Mouse (Mus musculus) liver, embryonic 11.5 days (tissue): ENCODE measurements at regions not wholly inside any gene's neighbourhood (a gene's known extent, or its start where the extent isn't known, plus 50 kb on each side); places are given as distances from the start of the nearest gene placed in this dataset.
A peak's percentile ranks its signal among the peaks of the same experiment; 100 is the strongest.

Source experiments
- ATAC-seq: fragments of 200-750 bp; cut with Nextera tagmentation; replicated peaks from 2 replicates; pipeline ENCODE4 v1.8.0; 2017; ENCODE audit warnings: moderate number of reproducible peaks, mild to moderate bottlenecking, moderate TSS enrichment, moderate library complexity; ENCODE audit not compliant: low FRiP score
- DNase-seq: peaks from one replicate; pipeline ENCODE4 v3.0.0-alpha.2; 2017; ENCODE audit warnings: low spot score
- H3K27ac ChIP-seq: fragments of 300-500 bp; sonication (generic); 2 replicates; pipeline ENCODE4 v1.5.1; 2014; ENCODE audit warnings: mild to moderate bottlenecking, low read depth, low read length, control low read depth
- H3K27me3 ChIP-seq: fragments of 300-500 bp; sonication (generic); replicated peaks from 2 replicates; pipeline ENCODE4 v1.6.1; 2014; ENCODE audit warnings: low read length, mixed read lengths; ENCODE audit not compliant: control insufficient read depth, insufficient read depth
- H3K36me3 ChIP-seq: fragments of 300-500 bp; sonication (generic); 2 replicates; pipeline ENCODE4 v1.6.1; 2014; ENCODE audit warnings: mild to moderate bottlenecking, low read length, moderate library complexity, mixed read lengths; ENCODE audit not compliant: control insufficient read depth, insufficient read depth
- H3K4me1 ChIP-seq: fragments of 300-500 bp; sonication (generic); replicated peaks from 2 replicates; pipeline ENCODE4 v1.6.1; 2014; ENCODE audit warnings: low read length, mixed read lengths; ENCODE audit not compliant: control insufficient read depth, insufficient read depth
- H3K4me2 ChIP-seq: fragments of 300-500 bp; sonication (generic); 2 replicates; pipeline ENCODE4 v1.6.1; 2014; ENCODE audit warnings: mild to moderate bottlenecking, control low read depth, moderate library complexity
- H3K4me3 ChIP-seq: fragments of 300-500 bp; sonication (generic); 2 replicates; pipeline ENCODE4 v1.5.1; 2014; ENCODE audit warnings: low read depth, low read length, control low read depth
- H3K9ac ChIP-seq: fragments of 300-500 bp; sonication (generic); 2 replicates; pipeline ENCODE4 v1.6.1; 2014; ENCODE audit warnings: low read depth, low read length, control low read depth
- H3K9me3 ChIP-seq: fragments of 300-500 bp; sonication (generic); 2 replicates; pipeline ENCODE4 v1.6.1; 2016; ENCODE audit warnings: low read length, inconsistent platforms, mixed read lengths; ENCODE audit not compliant: control insufficient read depth
- WGBS: fragments of 180-500 bp; shearing (Covaris S2); extraction: QIAGEN DNeasy Blood & Tissue Kit; methylation state at CpG from one replicate; pipeline ENCODE4 v1.1.7; 2014; 5-methylcytosine and 5-hydroxymethylcytosine counted together

DNA sequence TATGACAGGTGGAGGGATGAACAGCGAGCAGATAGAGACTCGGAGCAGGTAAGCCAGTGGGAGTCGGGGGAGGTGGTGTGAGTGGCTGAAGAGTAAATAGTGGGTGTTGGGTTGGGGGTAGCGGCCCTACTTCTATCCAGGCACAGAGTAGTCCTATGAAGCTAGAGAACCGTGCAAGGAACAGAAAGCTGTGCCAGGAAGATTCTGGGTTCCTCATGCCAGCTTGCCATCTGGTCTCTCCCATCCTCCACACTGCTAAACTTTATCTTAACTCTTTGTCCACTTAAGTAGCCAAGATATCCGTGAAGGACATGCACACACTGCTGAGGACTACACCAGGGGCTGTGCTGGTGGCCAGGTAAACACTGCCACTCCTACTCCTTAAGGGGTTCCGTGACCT, 234.9 kb downstream of the Mroh4 start:
- Histone ChIP-seq H3K4me3 (no peak overlapping the region), H3K4me1 (no peaks in the 10 kb centered on the region), H3K9me3 (no peaks in the 10 kb centered on the region), H3K4me2 (no peak overlapping the region), H3K27me3 (no peaks in the 10 kb centered on the region), H3K27ac (no peak overlapping the region), H3K9ac (no peak overlapping the region), H3K36me3 (no peaks in the 10 kb centered on the region)
- DNase-seq (no peak), ATAC-seq (no peak)
- WGBS, result 73% methylated on average over 7 of the region's 7 CpGs

- H3K4me3 ChIP-seq, result no peak overlapping the region
- 80% methylated on average over 8 of the region's 8 CpGs for WGBS
- no peaks in the 10 kb centered on the region for H3K4me1 ChIP-seq
- ATAC-seq, result no peak
- no peaks in the 10 kb centered on the region for H3K9me3 ChIP-seq
- DNase-seq, result no peak
- H3K36me3 ChIP-seq, result no peaks in the 10 kb centered on the region
- H3K4me2 ChIP-seq, result no peak overlapping the region
- no peak overlapping the region for H3K9ac ChIP-seq
- H3K27me3 ChIP-seq, result no peaks in the 10 kb centered on the region
- H3K27ac ChIP-seq, result no peak overlapping the region
Measured at GRCm38 (mm10) chr15:74396029-74396428, 240.1 kb downstream of the Mroh4 start.

DNA sequence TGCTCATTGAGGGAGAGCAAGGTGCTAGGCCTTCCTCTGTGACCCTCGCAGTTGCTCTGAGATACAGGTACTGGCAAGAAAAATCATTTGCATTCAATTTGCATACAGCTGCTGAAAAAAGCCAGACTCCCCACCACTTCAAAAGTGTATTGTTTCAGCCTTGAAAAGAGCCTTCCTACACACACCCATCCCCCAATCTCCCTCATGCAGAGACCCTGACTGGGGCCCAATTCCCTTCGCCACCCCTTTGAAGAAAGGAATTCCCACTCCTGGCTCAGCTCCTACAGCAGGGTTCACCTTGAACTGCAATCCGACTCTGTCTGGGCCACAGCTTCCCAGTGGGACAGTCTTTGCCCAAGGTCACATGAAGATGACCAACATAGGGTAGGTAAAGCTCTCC, 248.6 kb downstream of the Mroh4 start:
- WGBS, result 22% methylated on average over 3 of the region's 3 CpGs

DNA sequence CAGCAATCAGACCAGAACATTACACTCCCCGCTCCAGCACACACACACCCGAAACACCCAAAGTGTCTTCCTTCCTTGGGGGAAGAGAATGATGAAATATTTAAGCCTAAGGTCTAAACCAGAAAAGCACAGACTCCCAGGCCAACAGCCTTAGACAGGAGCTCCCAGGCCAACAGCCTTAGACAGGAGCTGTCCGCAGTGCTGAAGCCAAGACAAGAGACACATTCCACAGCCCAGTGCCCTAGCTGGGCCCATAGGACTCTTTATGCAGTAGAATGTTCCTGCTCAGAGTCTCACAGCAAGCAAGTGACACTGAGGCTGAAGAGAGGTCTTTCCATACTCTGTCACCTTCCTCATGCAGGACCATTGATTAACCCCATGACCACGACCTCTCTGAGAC, 253.6 kb downstream of the Mroh4 start:
- Histone ChIP-seq H3K27me3 (no peaks in the 10 kb centered on the region), H3K4me1 (no peaks in the 10 kb centered on the region), H3K27ac (no peak overlapping the region), H3K36me3 (no peaks in the 10 kb centered on the region), H3K4me2 (no peak overlapping the region), H3K9ac (no peak overlapping the region), H3K4me3 (no peak overlapping the region), H3K9me3 (no peaks in the 10 kb centered on the region)
- 47% methylated on average over 4 of the region's 4 CpGs for WGBS
- DNase-seq (peak; percentile 34), ATAC-seq (no peak)

More for the DNA sequence above, 248.6 kb downstream of the Mroh4 start:
- Histone ChIP-seq H3K9ac (no peak overlapping the region), H3K9me3 (no peaks in the 10 kb centered on the region), H3K27me3 (no peaks in the 10 kb centered on the region), H3K36me3 (no peaks in the 10 kb centered on the region), H3K4me1 (no peaks in the 10 kb centered on the region), H3K27ac (no peak overlapping the region), H3K4me3 (no peak overlapping the region), H3K4me2 (no peak overlapping the region)
- ATAC-seq (no peak), DNase-seq (no peak)

- ATAC-seq (no peak), DNase-seq (no peak)
- no peak overlapping the region for H3K27ac ChIP-seq
- WGBS, result 79% methylated on average over 6 of the region's 6 CpGs
- no peak overlapping the region for H3K4me2 ChIP-seq
- H3K36me3 ChIP-seq, result no peaks in the 10 kb centered on the region
- H3K4me1 ChIP-seq, result no peaks in the 10 kb centered on the region
- H3K9me3 ChIP-seq, result no peaks in the 10 kb centered on the region
- no peaks in the 10 kb centered on the region for H3K27me3 ChIP-seq
- H3K9ac ChIP-seq, result no peak overlapping the region
- no peak overlapping the region for H3K4me3 ChIP-seq
Measured at GRCm38 (mm10) chr15:74379366-74379765, 256.8 kb downstream of the Mroh4 start.

DNA sequence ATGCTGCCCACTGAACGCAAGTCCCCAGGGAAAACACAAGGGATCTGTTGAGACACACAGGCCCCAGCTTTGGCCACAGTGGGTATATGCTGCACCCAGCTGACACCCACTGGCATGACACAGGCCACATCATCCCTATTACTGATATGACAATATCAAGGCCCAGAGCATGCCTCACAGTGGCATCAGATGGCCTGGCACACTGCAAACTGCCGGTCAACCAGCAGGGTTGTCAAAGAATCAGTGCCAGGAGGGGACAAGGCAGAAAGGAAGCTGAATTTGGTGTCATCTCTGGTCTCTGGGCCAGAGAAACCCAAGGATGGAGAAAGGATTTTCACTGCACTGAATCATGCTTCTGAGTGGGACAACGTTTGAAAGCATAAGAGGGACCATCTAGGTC, 266.7 kb downstream of the Mroh4 start:
- ATAC-seq, result no peak
- no peak overlapping the region for H3K27ac ChIP-seq
- H3K4me1 ChIP-seq, result no peaks in the 10 kb centered on the region
- H3K9ac ChIP-seq, result no peak overlapping the region
- no peak for DNase-seq
- no peaks in the 10 kb centered on the region for H3K27me3 ChIP-seq
- WGBS, result 74% methylated on average over 3 of the region's 3 CpGs
- H3K36me3 ChIP-seq, result no peaks in the 10 kb centered on the region
- no peak overlapping the region for H3K4me3 ChIP-seq
- no peaks in the 10 kb centered on the region for H3K9me3 ChIP-seq
- H3K4me2 ChIP-seq, result no peak overlapping the region

- H3K4me3 ChIP-seq, result no peak overlapping the region
- DNase-seq (no peak), ATAC-seq (no peak)
- no peak overlapping the region for H3K27ac ChIP-seq
- H3K4me2 ChIP-seq, result no peak overlapping the region
- no peaks in the 10 kb centered on the region for H3K9me3 ChIP-seq
- no peaks in the 10 kb centered on the region for H3K4me1 ChIP-seq
- 24% methylated on average over 4 of the region's 4 CpGs for WGBS
- H3K27me3 ChIP-seq, result no peaks in the 10 kb centered on the region
- H3K9ac ChIP-seq, result no peak overlapping the region
- no peaks in the 10 kb centered on the region for H3K36me3 ChIP-seq
Measured at GRCm38 (mm10) chr15:74347911-74348310, 288.2 kb downstream of the Mroh4 start.

DNA sequence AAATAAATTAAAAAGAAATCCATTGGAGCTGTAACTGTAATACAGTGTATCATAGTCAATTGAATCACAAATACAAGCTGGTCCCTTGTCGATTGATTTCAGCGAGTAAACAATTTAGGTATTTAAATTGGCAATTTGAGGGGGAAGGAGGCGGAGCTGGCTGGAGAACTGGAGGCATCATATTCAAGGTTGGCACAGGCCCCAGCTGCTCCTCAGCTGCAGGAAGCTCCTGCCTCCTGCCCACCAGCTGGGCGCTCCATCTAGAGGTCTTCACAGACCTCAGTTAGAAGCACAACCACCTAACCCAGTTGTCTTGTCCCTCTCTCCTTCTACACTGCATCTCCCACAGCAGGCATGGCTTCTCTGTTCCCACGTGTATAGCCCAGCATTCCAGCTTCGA, 292.6 kb downstream of the Mroh4 start:
- Histone ChIP-seq H3K4me2 (no peak overlapping the region), H3K9ac (no peak overlapping the region), H3K36me3 (no peaks in the 10 kb centered on the region), H3K4me3 (no peak overlapping the region), H3K4me1 (no peaks in the 10 kb centered on the region), H3K9me3 (no peaks in the 10 kb centered on the region), H3K27me3 (no peaks in the 10 kb centered on the region), H3K27ac (no peak overlapping the region)
- DNase-seq, result no peak
- 79% methylated on average over 6 of the region's 6 CpGs for WGBS
- no peak for ATAC-seq

GRCm38 (mm10) chr15:74333846-74334245, 302.3 kb downstream of the Mroh4 start:
- Histone ChIP-seq H3K4me3 (no peak overlapping the region), H3K27me3 (no peaks in the 10 kb centered on the region), H3K4me1 (no peaks in the 10 kb centered on the region), H3K9me3 (no peaks in the 10 kb centered on the region), H3K27ac (no peak overlapping the region), H3K36me3 (no peaks in the 10 kb centered on the region), H3K9ac (no peak overlapping the region), H3K4me2 (no peak overlapping the region)
- DNase-seq, result no peak
- ATAC-seq, result no peak
